Mouse (Mus musculus): ENCODE measurements around the gene Twnk.
A peak's percentile ranks its signal among the peaks of the same experiment; 100 is the strongest.
"Not testable (repeated sequence)": the region's sequence is repeated elsewhere in the genome, so short reads cannot be mapped to it uniquely, and the experiment has no call there.

The Twnk gene

DNA sequence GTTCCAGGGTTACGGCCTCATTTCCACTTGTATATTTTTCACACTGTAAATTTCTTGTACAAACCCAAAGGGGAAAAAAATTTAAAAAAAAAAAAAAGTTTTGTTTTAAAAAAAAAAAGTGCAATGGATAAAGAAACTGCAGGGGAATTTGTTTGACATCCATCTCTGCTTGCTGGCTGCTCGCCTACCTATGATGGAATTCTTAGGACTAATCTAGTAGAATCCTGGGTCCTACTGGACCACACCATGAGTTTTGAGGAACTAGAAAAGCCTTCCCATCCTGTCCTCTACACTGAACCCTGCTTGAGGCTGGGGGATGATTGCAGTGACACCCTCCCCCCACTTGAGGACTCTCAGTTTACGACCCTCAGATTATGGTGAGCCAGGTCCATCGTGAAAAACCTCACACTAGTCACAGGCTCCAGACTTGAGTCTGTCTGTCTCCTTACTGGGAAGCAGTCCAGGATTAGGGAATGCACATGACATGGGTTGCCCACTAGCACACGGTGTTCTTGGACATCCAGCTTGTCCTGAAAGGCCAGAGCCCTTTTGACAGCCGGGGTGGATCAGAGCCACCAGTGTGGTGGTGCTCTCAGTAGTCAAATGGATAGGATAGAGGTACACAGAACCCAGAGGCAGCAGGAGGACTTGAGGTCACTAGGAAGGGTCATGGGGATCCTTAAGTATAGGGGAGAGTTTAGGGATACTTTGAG is 21.7 kb downstream of the Twnk start:
- no peak for DNase-seq

DNA sequence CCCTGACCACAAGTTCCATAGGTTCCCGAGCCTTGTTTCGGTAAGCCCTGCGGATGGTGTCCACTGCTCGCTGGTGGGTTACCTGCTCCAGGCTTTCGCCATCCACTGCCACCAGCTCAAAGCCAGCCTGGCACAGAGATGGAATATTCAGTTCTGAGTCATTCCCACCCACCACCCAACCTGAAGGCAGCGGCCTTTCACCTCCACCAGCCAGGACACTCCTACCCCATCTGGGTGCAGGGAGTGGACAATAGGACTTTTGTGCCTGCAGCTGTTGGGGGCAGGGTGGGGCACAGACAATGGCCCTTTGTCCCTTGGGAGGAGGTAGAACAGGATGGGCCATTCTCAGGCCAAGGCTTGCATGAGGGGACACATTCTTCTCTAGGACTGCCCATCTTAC is 22.4 kb downstream of the Twnk start:
- DNase-seq: no peak

DNA sequence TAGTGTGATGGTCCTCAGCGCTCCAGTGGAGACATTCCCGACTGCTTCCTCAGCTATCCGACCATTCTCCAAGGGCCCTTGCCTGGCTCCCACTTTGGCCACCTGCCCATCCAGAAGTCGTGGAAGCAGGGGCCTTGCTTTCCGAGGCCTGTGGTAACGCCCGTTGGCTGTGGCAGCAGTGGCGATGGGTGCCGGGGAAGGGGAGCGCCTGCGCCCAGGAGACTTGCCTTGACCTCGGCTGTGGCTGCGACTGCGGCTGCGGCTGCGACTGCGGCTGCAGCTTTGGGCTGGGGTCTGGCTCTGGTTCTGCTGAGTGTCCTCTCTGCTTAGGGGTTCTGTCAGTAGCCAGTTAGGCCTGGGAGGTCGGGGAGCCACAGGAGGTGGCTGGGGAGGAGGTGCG is 23.3 kb downstream of the Twnk start:
- DNase-seq: no peak

DNA sequence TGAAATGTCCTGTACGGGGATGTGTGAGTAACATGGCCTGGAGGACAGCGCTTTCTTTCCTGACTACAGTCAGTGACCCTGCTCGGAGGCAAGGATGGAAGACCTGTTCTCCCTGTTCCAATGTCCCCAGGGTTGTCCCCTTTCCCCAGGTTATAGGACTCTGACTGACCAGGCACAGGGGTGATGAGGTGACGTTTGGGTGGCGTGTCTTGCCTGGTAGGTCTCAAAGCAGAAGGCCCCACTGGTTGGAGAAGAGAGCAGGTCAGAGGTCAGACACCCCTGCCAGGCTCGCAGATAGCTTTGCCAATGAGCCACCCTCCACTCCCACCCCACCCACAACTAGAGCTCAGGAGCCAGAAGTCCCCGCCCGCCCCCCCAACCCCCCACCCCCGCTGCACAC is 24.1 kb downstream of the Twnk start:
- DNase-seq: no peak

DNA sequence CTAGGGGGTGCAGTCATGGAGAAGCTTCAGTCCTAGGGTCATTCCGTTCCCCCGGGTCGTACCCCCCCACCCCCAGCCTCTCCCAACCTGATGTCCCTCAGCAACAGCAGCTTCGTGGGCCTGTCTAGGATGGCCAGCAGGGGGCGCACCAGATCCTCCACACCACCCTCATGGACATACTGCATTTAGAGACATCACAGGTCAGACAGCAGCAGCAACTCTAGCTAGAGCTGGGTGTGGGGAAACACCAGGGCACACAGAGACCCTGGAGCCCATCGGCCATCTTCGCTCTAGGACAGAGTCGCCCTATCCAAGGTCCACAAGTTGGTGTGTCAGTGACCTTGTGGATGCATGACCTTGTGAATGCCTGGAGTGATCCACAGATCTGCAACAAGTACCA is 24.6 kb downstream of the Twnk start:
- no peak for DNase-seq

DNA sequence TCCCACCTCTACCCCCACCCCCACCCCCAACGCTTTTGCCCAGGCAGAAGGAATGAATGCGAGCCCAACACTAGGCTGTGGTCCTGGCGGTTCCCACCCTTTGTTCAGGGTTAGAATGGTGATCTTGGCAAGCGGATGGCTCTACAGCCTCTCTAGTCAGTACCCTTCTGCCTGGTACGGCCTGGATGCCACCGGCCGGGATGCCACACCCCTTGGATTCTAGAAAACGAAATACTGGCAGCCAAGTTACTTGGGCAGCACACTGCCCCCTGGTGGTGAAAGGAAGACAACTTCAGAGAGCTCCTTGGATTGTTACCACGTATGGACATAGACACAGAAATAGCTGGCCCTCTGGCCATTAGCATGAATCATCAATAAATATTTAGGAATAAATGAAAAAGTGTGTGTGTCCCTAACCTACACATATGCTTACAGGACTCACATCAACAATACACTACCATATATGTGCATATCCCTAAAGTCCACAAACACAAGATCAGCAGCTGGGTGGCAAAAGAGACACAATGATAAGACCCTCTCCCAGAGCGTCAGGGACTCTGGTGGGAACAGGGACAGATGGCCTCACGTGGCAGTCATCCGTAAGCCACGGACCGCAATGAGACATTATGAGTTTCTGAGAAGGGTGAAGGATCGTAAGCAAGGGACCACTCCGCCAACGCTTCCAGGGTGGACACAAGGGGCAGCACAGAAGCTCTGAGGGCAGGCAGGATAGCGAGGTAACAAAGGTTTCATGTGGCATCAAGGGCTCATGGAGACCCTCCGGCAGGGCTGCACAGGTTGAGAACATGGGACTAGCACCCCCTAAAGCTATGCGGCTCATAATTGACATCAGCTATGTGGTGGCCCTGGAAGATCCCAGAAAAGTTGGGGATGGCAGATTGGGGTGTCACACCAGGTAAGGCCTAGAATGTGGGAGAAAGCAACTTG is 25.6 kb downstream of the Twnk start:
- peak; percentile 67 for DNase-seq

DNA sequence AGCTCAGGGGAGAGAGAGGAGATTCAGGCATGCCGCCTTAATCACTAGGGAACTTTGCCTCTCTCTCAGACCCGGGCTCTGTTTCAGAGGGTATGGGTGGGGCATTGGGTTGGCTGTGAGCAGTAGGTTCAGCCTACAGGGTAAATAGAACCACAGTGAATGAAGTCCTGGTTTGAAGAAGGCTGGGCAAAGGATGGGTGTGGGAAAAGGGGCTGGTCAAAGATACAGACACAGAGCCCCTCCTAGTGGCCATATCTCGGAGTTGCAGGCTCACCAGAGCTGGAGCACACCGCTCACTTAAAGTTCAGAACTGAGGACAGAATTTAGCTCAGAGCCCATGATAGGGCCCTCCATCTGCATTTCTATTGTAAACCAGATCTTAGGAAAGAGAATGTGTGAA is 26.3 kb downstream of the Twnk start:
- DNase-seq: peak; percentile 66

DNA sequence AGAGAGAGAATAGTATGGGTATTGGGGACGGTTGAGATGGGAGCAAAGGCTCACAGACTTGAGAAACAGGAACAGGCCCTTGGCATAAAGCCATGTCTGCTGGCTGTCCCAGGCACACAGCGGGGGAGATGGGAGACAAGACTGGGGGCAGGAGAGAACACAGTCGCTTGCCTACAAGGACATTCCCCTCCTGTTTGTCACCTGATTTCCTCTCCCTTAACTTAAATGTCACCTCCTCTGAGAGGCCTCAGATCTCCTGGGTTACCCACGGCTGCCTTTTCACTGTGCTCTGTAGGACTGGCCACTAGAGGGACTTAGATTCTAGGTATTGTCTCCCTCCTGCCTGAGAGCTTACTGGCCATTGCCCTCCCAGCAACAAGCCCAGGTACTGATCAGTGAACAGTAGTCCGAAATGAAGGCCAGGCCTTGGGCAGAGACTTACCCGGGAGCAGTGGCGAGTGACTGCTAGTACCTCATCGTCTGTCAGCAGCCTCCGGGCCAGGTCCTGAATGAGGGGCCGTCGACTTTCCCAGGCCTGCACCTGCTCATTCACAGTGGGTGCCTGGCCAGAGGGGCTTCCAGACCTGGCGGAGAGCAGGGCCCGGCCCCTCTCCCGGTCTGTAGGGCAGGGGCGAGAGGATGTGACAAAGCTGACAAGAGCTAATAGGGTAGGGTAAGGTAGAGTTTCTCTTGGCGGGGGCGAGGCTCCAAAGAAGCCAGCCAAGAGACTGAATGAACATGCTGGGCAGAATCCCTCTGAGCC is 27.3 kb downstream of the Twnk start:
- DNase-seq: no peak

DNA sequence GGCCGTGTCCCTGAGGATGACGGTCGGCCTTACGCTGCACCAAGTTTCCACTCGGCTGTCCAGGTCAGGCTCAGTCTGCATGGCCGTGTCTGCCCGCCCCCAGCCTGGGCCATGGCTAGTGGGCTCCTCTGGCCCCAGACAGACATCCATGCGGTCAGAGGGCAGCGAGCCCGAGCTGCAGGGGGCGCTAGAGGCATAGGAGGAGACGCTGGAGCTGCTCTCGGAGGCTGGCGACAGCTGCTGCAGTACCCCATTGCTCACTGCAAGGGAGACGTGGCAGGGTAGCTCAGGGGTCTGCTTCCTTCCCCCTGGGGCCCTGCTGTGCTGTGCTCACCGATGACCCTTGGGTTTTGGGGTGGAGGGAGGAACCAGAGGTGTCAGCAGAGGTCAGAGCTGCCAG is 31.4 kb downstream of the Twnk start:
- no peak for DNase-seq

DNA sequence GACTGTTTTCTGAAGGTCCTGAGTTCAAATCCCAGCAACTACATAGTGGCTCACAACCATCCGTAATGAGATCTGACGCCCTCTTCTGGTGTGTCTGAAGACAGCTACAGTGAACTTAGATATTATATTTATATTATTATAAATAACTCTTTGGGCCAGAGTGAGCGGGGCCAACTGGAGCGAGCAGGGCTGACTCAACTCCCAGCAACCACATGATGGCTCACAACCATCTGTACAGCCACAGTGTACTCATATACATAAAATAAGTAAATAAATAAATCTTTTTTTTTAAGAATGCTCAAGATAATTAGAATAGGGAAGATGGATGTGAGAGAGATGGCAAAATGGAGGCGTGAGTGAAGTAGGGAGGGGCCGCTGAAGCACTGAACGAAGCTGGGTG is 32.7 kb downstream of the Twnk start:
- not testable (repeated sequence) for DNase-seq

DNA sequence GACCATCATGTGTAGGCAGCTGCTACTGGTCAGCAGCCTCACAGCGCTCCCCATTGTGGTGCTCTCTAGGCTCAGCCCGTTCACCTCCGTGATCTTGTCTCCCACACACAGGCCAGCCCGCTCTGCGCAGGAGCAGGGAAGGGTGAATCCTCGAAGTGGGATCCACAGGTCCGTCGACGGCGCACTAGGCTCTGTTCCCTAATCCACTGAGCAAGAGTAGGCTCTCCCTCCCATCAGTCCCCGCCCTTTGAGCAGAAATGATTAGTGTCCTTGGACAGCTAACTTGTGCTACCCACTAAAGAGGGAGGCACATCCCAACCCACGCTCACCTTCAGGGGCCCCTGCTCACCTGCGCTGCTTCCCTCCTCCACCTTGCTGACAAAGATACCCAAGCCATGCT is 34.8 kb downstream of the Twnk start:
- DNase-seq: no peak

DNA sequence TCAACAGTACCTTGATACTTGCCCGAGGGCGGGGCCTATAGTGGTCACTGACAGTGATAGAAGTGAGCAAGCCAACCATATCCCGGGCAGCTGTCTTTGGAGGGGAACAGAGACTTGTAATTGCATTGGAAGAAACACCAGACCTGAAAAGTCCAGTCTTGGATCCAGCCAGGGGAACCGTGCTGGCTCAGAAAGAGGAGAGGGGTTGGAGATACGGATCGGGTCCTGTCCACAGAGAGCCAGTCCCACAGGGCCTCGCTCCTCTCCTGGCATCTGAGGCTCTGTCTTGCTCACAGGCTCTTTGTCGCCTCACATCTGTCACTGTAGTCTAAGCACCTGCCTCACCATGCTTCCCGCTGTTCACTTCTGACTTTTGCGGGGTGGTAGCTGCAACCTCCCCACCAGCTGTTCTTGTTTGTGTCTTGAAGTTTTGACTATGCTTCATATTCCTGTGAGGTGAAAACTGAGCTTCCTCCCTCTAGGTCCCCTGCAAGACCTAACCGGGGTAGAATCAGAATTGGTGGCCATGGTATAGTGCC is 39.0 kb downstream of the Twnk start:
- DNase-seq: no peak

DNA sequence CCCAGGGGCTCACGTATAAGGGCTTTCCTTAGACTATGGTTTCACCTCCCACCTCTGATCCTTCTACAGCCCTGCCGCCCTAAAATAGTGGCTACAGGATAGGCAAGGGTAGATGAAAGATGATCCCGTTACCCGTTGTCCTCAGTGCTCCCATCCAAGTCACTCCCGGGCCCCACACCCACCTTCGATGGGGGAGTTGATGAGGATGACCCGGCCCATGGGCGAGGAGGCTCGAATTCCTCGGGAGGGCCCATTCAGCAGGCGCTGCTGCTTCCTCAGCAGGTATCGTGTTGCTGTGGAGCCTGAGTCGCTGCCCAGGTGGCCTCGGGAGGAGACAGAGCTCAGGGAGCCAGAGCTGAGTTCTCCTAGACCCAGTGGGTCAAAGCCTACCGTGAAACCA is 39.8 kb downstream of the Twnk start:
- no peak for DNase-seq

DNA sequence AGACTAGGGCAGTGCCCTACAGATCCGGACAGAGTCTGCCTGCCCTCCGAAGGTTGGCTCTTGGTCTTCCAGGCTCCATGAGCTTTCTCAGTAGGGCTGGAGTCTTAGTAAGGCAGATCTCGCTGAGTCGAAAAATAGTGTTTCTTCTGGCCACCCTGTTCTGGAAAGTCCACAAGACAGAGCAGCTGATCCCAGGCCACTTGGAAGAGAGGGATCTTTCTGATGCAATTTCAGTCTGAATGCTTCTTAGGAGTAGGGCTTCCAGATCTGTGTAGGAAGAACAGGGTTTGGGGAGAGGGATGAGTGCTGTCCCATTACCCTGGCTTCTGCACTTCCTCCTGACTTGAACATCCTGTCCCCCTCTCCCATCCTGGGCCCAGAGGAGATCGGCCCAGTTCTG is 40.2 kb downstream of the Twnk start, which contains the start of gene Pdzd7:
Pdzd7 (minus strand) TSS at position 67 of the 400 bp plus-strand sequence.
- DNase-seq: no peak

DNA sequence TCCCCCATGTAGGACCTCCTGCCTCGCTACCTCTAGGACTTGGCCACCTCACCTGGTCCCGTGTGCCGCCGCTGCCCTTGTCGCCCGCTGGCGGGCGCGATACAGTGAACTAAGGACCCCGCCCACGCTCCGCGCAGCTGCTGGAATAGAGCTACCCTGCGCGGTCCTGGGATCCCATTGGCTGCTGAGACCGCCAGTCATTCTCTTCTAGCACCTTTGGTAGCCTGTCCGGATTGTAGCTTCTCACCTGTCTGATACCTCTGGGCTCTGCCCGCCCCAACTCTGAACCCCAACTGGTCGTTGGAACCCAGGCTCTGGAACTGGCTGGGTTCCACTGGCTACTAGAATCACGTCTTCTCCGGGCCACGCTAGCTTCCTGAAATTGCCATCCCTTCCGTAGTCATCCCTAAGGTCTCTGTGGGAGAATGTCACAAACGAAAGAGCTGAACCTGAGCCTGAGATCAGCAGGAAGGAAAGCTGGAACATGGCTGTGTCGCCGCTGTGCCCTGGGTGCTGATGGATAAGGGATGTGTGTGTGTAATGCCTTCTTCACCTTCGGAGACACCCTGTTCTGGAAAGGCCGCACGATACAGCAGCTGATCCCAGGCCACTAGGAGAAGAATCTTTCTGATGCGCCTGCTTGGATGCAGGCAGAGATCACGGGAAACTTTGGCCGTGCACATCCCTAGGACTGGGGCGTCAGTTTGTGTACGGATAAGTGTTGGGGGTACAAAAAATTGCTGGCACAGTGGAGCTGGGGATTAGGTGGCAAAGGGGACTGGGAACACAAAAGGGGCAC is 41.3 kb downstream of the Twnk start:
- peak; percentile 80 for DNase-seq

DNA sequence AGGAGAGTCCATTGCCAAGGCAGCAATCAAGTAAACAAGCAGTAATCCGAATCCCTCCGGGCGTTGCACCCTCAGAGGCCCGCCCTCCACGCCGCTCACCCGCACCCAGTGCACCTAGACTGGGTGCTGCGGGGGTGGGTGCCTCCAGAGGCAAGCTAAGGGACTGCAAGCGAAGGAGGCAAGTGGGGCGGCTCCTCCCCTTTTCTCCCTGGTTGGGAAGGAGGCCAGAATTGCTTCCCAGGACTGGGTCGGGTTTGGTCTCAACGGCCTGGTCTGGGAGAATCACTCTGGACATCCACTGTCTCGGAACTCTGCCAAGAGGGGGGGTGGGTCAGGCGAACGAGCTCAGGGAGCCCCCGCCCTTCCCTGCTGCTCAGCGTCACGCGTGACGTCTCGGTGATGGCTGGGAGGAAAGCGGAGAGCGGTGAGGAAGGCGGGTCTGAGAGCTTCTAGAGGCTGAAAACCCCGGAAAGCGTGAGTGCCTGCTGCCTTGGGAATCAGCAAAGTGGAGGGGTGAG is 42.0 kb downstream of the Twnk start, which contains the start of gene Sfxn3:
Sfxn3 (plus strand) TSS at position 87 of the 518 bp plus-strand sequence.
- DNase-seq: peak; percentile 93

DNA sequence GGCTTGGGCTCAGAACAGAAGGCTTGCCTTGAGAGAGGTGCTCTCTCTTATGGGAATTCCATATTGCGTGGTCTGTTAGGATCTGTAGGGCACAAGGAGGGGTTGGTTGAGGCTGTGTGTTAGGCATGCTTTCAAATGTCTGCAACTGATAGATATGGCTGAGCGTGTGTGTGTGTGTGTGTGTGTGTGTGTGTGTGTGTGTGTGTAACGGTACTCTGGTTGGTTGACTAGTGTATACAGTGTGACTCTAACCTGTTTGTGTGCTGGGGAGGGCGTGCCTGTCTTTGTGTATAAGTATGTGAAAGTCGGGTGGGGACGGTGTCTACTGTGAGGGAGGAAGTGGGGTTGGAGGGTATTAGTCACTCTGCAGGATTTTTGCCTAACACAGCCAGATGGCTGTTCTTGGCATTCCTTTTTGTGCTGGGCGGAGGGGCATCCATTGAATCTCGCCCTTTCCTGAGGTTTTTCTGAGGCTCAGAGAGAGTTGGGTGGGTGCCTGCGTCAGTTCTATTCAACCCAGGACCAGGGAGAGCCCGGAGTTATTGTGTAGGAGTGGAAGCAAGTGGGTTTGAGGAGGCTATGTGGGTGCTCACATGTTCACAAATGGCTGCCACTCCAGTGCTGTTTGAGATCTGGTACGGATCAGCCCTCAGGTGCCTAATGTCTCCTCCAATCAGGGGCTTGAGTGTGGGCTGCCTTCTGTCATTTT is 42.6 kb downstream of the Twnk start:
- DNase-seq: peak; percentile 88

DNA sequence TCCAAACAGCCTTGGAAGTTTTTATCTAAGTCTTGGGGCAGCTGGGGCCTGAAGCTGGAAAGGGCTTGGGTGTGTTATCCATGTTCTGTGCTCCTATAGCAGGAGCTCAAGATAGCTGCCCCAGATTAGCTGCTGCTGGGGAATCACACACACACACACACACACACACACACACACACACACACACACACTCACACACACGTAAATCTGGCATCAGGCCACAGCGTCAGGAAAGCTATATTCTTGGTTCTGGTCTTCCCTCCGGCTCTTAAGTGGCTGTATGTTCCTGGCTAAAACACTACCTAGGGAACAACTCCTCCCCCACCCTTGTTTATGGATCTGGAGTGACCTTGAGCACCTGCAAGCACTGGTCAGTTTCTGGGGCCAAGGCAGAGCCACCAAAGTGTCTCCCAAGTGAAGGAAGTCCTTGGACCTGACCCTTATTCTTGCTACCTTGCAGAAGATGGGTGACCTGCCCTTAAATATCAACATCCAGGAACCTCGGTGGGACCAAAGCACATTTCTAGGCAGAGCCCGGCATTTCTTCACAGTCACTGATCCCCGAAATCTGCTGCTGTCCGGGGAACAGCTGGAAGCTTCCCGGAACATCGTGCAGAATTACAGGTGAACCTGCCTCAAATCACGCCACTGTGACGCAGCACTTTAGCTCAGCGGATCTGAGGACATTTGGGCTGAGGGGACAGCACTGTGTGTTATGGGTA is 43.3 kb downstream of the Twnk start:
- no peak for DNase-seq

DNA sequence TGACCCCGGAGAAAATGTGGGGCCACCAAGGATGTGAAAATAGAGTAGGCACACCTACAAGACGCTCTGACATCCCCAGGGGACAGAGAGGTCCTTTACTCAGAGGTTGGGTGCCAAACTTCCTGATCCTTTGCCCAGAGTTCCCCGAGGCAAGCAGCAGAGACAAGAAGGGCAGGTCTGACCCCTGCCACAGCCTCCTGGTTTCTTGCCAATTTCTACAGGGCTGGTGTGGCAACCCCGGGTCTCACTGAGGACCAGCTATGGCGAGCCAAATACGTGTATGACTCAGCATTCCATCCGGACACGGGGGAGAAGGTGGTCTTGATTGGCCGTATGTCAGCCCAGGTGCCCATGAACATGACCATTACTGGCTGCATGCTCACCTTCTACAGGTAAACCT is 44.1 kb downstream of the Twnk start:
- no peak for DNase-seq

DNA sequence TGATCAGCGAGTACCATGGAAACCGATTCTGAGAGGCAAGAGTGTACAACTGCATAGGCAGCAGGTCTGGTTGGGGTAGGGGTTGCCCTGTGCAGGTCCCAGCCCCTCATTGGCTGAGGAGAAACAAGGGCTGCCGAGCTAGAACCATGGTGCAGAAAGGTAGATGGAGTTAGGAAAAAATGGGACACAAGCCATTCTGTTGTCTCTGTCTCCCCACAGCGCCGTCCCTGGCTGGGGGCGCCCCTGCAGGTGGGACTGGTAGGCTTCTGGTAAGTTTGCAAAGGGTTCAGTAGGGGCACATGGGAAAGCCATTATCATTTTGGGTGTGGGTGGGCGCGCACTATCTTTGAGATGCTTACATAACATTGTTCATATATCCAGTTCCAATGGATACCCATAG is 48.0 kb downstream of the Twnk start:
- DNase-seq: no peak
